Mouse (Mus musculus): ENCODE results near the gene Pik3ip1. TPM values are rescaled to one million over a fixed set of nuclear protein-coding genes. Genes with fewer than 3 reads are reported as not detected.
A peak's percentile ranks its signal among the peaks of the same experiment; 100 is the strongest.

The Pik3ip1 gene
- polyA plus RNA-seq, 1 experiment = 17.0 TPM

GRCm38 (mm10) chr11:3382602-3383594, 52.7 kb downstream of the Pik3ip1 start:
- DNase-seq (ENCODE audit: low read depth) = peak; percentile 46
- TF ChIP-seq CTCF (IDR thresholded peaks at IDR 0.05; ENCODE audit: borderline replicate concordance, extremely low read depth, insufficient read depth, insufficient read length) (peak; percentile 14; the same call in 1 of the 2 replicates), POLR2A (IDR thresholded peaks at IDR 0.05; ENCODE audit: borderline replicate concordance, extremely low read depth, insufficient read depth, insufficient read length, poor library complexity, severe bottlenecking) (no peak)

- no peak for TF ChIP-seq POLR2A (IDR thresholded peaks at IDR 0.05; ENCODE audit: borderline replicate concordance, extremely low read depth, insufficient read depth, insufficient read length, poor library complexity, severe bottlenecking)
- peak; percentile 99 for TF ChIP-seq CTCF (IDR thresholded peaks at IDR 0.05; ENCODE audit: borderline replicate concordance, extremely low read depth, insufficient read depth, insufficient read length)
- DNase-seq (ENCODE audit: low read depth) = peak; percentile 86
Observed at GRCm38 (mm10) chr11:3386941-3387368, 56.8 kb downstream of the Pik3ip1 start.

- TF ChIP-seq CTCF (IDR thresholded peaks at IDR 0.05; ENCODE audit: borderline replicate concordance, extremely low read depth, insufficient read depth, insufficient read length) (no peak), POLR2A (IDR thresholded peaks at IDR 0.05; ENCODE audit: borderline replicate concordance, extremely low read depth, insufficient read depth, insufficient read length, poor library complexity, severe bottlenecking) (no peak)
- no peak for DNase-seq (ENCODE audit: low read depth)
Observed at GRCm38 (mm10) chr11:3387482-3388196, 57.4 kb downstream of the Pik3ip1 start.

- TF ChIP-seq POLR2A (IDR thresholded peaks at IDR 0.05; ENCODE audit: borderline replicate concordance, extremely low read depth, insufficient read depth, insufficient read length, poor library complexity, severe bottlenecking) = no peak
- TF ChIP-seq CTCF (IDR thresholded peaks at IDR 0.05; ENCODE audit: borderline replicate concordance, extremely low read depth, insufficient read depth, insufficient read length) = no peak
- DNase-seq (ENCODE audit: low read depth) = no peak
Observed at GRCm38 (mm10) chr11:3389996-3390395, 59.8 kb downstream of the Pik3ip1 start.

GRCm38 (mm10) chr11:3390789-3391188, 60.6 kb downstream of the Pik3ip1 start:
- TF ChIP-seq POLR2A (IDR thresholded peaks at IDR 0.05; ENCODE audit: borderline replicate concordance, extremely low read depth, insufficient read depth, insufficient read length, poor library complexity, severe bottlenecking) = no peak
- no peak for TF ChIP-seq CTCF (IDR thresholded peaks at IDR 0.05; ENCODE audit: borderline replicate concordance, extremely low read depth, insufficient read depth, insufficient read length)
- no peak for DNase-seq (ENCODE audit: low read depth)

GRCm38 (mm10) chr11:3392526-3392925, 62.3 kb downstream of the Pik3ip1 start:
- no peak for DNase-seq (ENCODE audit: low read depth)

More at GRCm38 (mm10) chr11:3392526-3392925, 62.3 kb downstream of the Pik3ip1 start:
- TF ChIP-seq CTCF (IDR thresholded peaks at IDR 0.05; ENCODE audit: borderline replicate concordance, extremely low read depth, insufficient read depth, insufficient read length) = no peak

Other genes with a start within 250 kb of the Pik3ip1 start
- gene Sfi1, start 136.9 kb upstream of the Pik3ip1 start, polyA plus RNA-seq (2012; rRNA removed) = 25.5 and 32.2 TPM in 2 replicates
- gene Eif4enif1, start 128.0 kb upstream of the Pik3ip1 start, polyA plus RNA-seq (2012; rRNA removed) = 84.5 and 87.3 TPM in 2 replicates
- 85.8 and 96.3 TPM in 2 replicates for gene Drg1, start 64.0 kb upstream of the Pik3ip1 start, polyA plus RNA-seq (2012; rRNA removed)
- gene Patz1, start 41.5 kb upstream of the Pik3ip1 start, polyA plus RNA-seq (2012; rRNA removed) = 96.7 and 102 TPM in 2 replicates
- gene Limk2, start 78.8 kb downstream of the Pik3ip1 start, polyA plus RNA-seq (2012; rRNA removed) = 131 and 211 TPM in 2 replicates
- gene Rnf185, start 122.0 kb downstream of the Pik3ip1 start, polyA plus RNA-seq (2012; rRNA removed) = 46.9 and 47.0 TPM in 2 replicates
- gene Pla2g3, start 157.9 kb downstream of the Pik3ip1 start, polyA plus RNA-seq (2012; rRNA removed) = 1.2 and 1.3 TPM in 2 replicates
- 2.2 and 4.1 TPM in 2 replicates for gene Inpp5j, start 174.4 kb downstream of the Pik3ip1 start, polyA plus RNA-seq (2012; rRNA removed)
- gene Selenom, start 184.3 kb downstream of the Pik3ip1 start, polyA plus RNA-seq (2012; rRNA removed) = 57.4 and 65.9 TPM in 2 replicates
- 5.8 and 12.7 TPM in 2 replicates for gene Smtn, start 210.2 kb downstream of the Pik3ip1 start, polyA plus RNA-seq (2012; rRNA removed)